Mouse (Mus musculus) kidney, embryonic 15.5 days (tissue): ENCODE measurements around the gene Snap29. TPM values are rescaled to one million over a fixed set of nuclear protein-coding genes. Genes with fewer than 3 reads are reported as not detected.

Experiments
- ATAC-seq: fragments of 200-750 bp; cut with Nextera tagmentation; replicated peaks from 2 replicates; pipeline ENCODE4 v1.8.0; 2017; ENCODE audit warnings: moderate TSS enrichment; ENCODE audit not compliant: low FRiP score
- H3K27ac ChIP-seq: fragments of 300-500 bp; sonication (generic); 2 replicates; pipeline ENCODE4 v1.5.1; 2015; ENCODE audit warnings: mild to moderate bottlenecking, inconsistent platforms
- H3K27me3 ChIP-seq: fragments of 300-500 bp; sonication (generic); 2 replicates; pipeline ENCODE4 v1.6.1; 2015; ENCODE audit warnings: inconsistent platforms
- H3K36me3 ChIP-seq: fragments of 300-500 bp; sonication (generic); 2 replicates; pipeline ENCODE4 v1.6.1; 2015; ENCODE audit warnings: inconsistent platforms
- H3K4me1 ChIP-seq: fragments of 300-500 bp; sonication (generic); 2 replicates; pipeline ENCODE4 v1.6.1; 2015; ENCODE audit warnings: inconsistent platforms
- H3K4me2 ChIP-seq: fragments of 300-500 bp; sonication (generic); 2 replicates; pipeline ENCODE4 v1.6.1; 2015; ENCODE audit warnings: moderate library complexity, mild to moderate bottlenecking, inconsistent platforms
- H3K4me3 ChIP-seq: fragments of 300-500 bp; sonication (generic); replicated peaks from 2 replicates; pipeline ENCODE4 v1.5.1; 2015; ENCODE audit warnings: mild to moderate bottlenecking, inconsistent platforms
- H3K9ac ChIP-seq: fragments of 300-500 bp; sonication (generic); 2 replicates; pipeline ENCODE4 v1.6.1; 2015; ENCODE audit warnings: mild to moderate bottlenecking, inconsistent platforms
- H3K9me3 ChIP-seq: fragments of 300-500 bp; sonication (generic); replicated peaks from 2 replicates; pipeline ENCODE4 v1.6.1; 2016; ENCODE audit warnings: inconsistent platforms
- WGBS: fragments of 180-500 bp; shearing (Covaris S2); methylation state at CpG from one replicate; pipeline ENCODE4 v1.1.7; 2015; ENCODE audit warnings: mixed read lengths; 5-methylcytosine and 5-hydroxymethylcytosine counted together
- polyA plus RNA-seq: library from polyadenylated mRNA; unstranded; fragments of >200 nt; fragmentation: Nextera tagmentation; extraction: Ambion mirVana; gene quantifications from 2 replicates; pipeline ENCODE4 v1.2.1, GENCODE M21; 2015

Gene Snap29
- polyA plus RNA-seq, 1 experiment from 2014 or later: 15.2 TPM

DNA sequence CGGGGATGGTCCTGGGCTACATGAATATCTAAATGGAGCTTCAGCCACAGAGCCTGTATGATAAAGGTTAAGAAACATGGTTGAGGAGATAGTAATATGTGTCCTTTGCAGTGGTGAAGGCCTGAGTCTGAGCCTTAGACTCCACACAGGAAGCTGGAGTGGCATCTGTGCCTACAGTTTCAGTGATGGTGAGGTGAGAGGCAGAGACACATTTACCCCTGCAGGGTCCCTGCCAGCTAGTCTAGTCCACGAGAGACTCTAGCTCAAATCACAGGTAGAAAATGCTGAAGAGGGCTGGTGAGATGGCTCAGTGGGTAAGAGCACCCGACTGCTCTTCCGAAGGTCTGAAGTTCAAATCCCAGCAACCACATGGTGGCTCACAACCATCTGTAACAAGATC, 69.5 kb downstream of the Snap29 start:
- no peak overlapping the region for H3K4me3 ChIP-seq
- H3K4me2 ChIP-seq: no peak overlapping the region
- WGBS: 87% methylated on average over 4 of the region's 4 CpGs
- H3K27ac ChIP-seq: no peak overlapping the region
- H3K9ac ChIP-seq: no peak overlapping the region
- H3K4me1 ChIP-seq: 0 out of 2 replicates have a peak, but pooled peaks cover 3% of the 10 kb centered on the region
- H3K27me3 ChIP-seq: no peaks in the 10 kb centered on the region
- ATAC-seq: no peak
- H3K9me3 ChIP-seq: no peaks in the 10 kb centered on the region
- H3K36me3 ChIP-seq: peaks cover 69% of the 10 kb centered on the region

DNA sequence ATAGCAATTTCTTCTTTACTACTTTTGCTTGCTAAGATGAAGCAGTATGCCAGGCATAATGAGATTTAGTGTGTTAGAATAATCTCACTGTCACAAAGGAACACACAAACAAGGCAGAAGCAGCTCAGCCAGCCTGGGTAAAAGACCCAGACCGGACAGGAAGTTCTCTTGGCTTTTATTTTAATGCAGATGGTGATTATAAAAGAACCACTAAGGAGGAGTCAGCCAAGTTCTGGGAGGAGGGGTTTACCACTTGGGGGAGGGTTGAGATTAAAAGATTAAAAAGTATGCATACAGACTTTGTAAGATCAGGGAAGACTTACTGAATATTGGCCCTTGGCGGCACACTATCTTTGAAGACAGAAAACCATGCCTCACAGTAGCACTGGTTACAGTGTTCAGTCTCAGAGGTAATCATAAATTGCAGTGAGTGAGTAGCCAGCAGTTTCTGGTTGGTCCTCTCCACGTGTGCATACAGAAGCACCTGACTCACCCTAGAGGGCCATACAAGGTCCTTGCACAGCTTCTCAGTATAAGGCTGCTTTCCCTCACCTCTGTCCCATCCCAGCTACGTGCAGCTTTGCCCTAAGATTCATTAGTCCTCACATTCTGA, 72.7 kb downstream of the Snap29 start:
- Histone ChIP-seq H3K36me3 (peaks cover 60% of the 10 kb centered on the region), H3K4me3 (no peak overlapping the region), H3K27me3 (no peaks in the 10 kb centered on the region), H3K9ac (no peak overlapping the region), H3K4me1 (no peaks in the 10 kb centered on the region), H3K4me2 (no peak overlapping the region), H3K27ac (no peak overlapping the region), H3K9me3 (no peaks in the 10 kb centered on the region)
- ATAC-seq: no peak
- 84% methylated on average over 4 of the region's 4 CpGs for WGBS

Other genes with a start within 250 kb of the Snap29 start
- gene Ube2l3, start 203.3 kb upstream of the Snap29 start, polyA plus RNA-seq: 360 and 379 TPM in 2 replicates
- 0.44 and 0.73 TPM in 2 replicates for gene Rimbp3, start 197.4 kb upstream of the Snap29 start, polyA plus RNA-seq
- 4.6 and 4.8 TPM in 2 replicates for gene Hic2, start 172.4 kb upstream of the Snap29 start, polyA plus RNA-seq
- gene Tmem191c, start 129.9 kb upstream of the Snap29 start, polyA plus RNA-seq: 13.3 and 17.7 TPM in 2 replicates
- 1.9 and 3.2 TPM in 2 replicates for gene Serpind1, start 74.6 kb upstream of the Snap29 start, polyA plus RNA-seq
- gene Pi4ka, start 328 bp downstream of the Snap29 start, polyA plus RNA-seq: 30.9 and 39.7 TPM in 2 replicates
- gene Crkl, start 46.0 kb downstream of the Snap29 start, polyA plus RNA-seq: 68.9 and 72.6 TPM in 2 replicates
- gene Aifm3, start 83.6 kb downstream of the Snap29 start, polyA plus RNA-seq: 1.8 and 2.1 TPM in 2 replicates
- 83.3 and 96.0 TPM in 2 replicates for gene Lztr1, start 102.7 kb downstream of the Snap29 start, polyA plus RNA-seq
- 51.9 and 55.2 TPM in 2 replicates for gene Thap7, start 125.2 kb downstream of the Snap29 start, polyA plus RNA-seq
- gene Lrrc74b, start 155.3 kb downstream of the Snap29 start, polyA plus RNA-seq: 0.23 and 0.24 TPM in 2 replicates
- 0.82 and 1.2 TPM in 2 replicates for gene P2rx6, start 155.9 kb downstream of the Snap29 start, polyA plus RNA-seq
- 8.6 and 10.3 TPM in 2 replicates for gene Slc7a4, start 177.2 kb downstream of the Snap29 start, polyA plus RNA-seq
- 38.8 and 42.6 TPM in 2 replicates for gene Smpd4, start 213.4 kb downstream of the Snap29 start, polyA plus RNA-seq
- gene Ccdc74a, start 240.5 kb downstream of the Snap29 start, polyA plus RNA-seq: 6.8 and 7.8 TPM in 2 replicates